Mouse (Mus musculus): ENCODE data around the gene Cyp4x1.

DNA sequence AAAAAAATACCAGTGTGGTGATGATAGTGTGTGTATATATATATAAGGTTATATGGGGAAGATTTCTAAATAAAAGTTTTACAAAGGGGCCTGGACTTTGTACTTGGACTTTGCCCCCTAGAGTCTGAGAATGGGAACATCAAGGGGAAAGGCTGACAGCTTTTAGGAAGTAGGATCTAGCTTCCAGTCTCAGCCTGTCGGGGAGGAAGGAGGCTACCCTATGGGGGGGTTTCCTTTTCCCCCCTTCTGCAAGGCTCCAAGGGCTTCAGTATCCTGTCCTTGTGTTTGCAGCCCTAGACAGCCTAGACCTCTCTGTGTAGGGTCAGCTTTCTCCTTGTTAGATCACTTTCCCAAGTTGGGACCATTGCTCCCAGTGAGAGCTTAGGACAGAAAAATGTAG lies 62.4 kb downstream of the Cyp4x1 start:
- TF ChIP-seq CTCF (IDR thresholded peaks at IDR 0.05; ENCODE audit: borderline replicate concordance, insufficient read depth, low read depth, low read length): no peak
- TF ChIP-seq POLR2A (IDR thresholded peaks at IDR 0.05; ENCODE audit: borderline replicate concordance, insufficient read depth, low read length): no peak
